Mouse (Mus musculus) stomach, embryonic 15.5 days (tissue): ENCODE results near the gene Mzf1. TPM values are rescaled to one million over a fixed set of nuclear protein-coding genes. Genes with fewer than 3 reads are reported as not detected.
"Not testable (repeated sequence)": the region's sequence is repeated elsewhere in the genome, so short reads cannot be mapped to it uniquely, and the experiment has no call there.

Experiments used
- ATAC-seq: fragments of 200-750 bp; cut with Nextera tagmentation; 2 replicates; pipeline ENCODE4 v1.8.0; 2017; ENCODE audit warnings: low read depth, moderate number of reproducible peaks, moderate TSS enrichment; ENCODE audit not compliant: insufficient read depth, low FRiP score
- H3K27ac ChIP-seq: fragments of 300-500 bp; sonication (generic); 2 replicates; pipeline ENCODE4 v1.5.1; 2015; ENCODE audit warnings: mild to moderate bottlenecking, inconsistent platforms
- H3K27me3 ChIP-seq: fragments of 300-500 bp; sonication (generic); replicated peaks from 2 replicates; pipeline ENCODE4 v1.6.1; 2015; ENCODE audit warnings: inconsistent platforms
- H3K36me3 ChIP-seq: fragments of 300-500 bp; sonication (generic); 2 replicates; pipeline ENCODE4 v1.6.1; 2015; ENCODE audit warnings: inconsistent platforms
- H3K4me1 ChIP-seq: fragments of 300-500 bp; sonication (generic); 2 replicates; pipeline ENCODE4 v1.6.1; 2015; ENCODE audit warnings: inconsistent platforms
- H3K4me2 ChIP-seq: fragments of 300-500 bp; sonication (generic); 2 replicates; pipeline ENCODE4 v1.6.1; 2015; ENCODE audit warnings: mild to moderate bottlenecking, inconsistent platforms
- H3K4me3 ChIP-seq: fragments of 300-500 bp; sonication (generic); replicated peaks from 2 replicates; pipeline ENCODE4 v1.5.1; 2015; ENCODE audit warnings: inconsistent platforms
- H3K9ac ChIP-seq: fragments of 300-500 bp; sonication (generic); 2 replicates; pipeline ENCODE4 v1.6.1; 2015; ENCODE audit warnings: inconsistent platforms
- H3K9me3 ChIP-seq: fragments of 300-500 bp; sonication (generic); 2 replicates; pipeline ENCODE4 v1.6.1; 2016; ENCODE audit warnings: inconsistent platforms
- WGBS: fragments of 180-500 bp; shearing (Covaris S2); methylation state at CpG from one replicate; pipeline ENCODE4 v1.1.7; 2015; 5-methylcytosine and 5-hydroxymethylcytosine counted together
- polyA plus RNA-seq: library from polyadenylated mRNA; unstranded; fragments of >200 nt; fragmentation: Nextera tagmentation; extraction: Ambion mirVana; gene quantifications from 2 replicates; pipeline ENCODE4 v1.2.1, GENCODE M21; 2015

Mzf1 gene
- polyA plus RNA-seq = 2.7 and 3.0 TPM in 2 replicates

- Histone ChIP-seq H3K9me3 (no peaks in the 10 kb centered on the region), H3K9ac (peak within 1 kb of the TSS; percentile 13; the same call in 1 of the 2 replicates), H3K4me3 (peak within 1 kb of the TSS; percentile 59), H3K27me3 (no peaks in the 10 kb centered on the region), H3K36me3 (no peaks in the 10 kb centered on the region), H3K4me1 (peaks cover 4% of the 10 kb centered on the region; the same call in 1 of the 2 replicates), H3K27ac (peak within 1 kb of the TSS; percentile 84), H3K4me2 (peak within 1 kb of the TSS; percentile 64)
- ATAC-seq = peak; percentile 94
- under 1% methylated on average over 41 of the region's 41 CpGs for WGBS
Observed at GRCm38 (mm10) chr7:13054287-13055010, at the start of gene Mzf1. Mzf1 (minus strand) TSS chr7:13054764.

GRCm38 (mm10) chr7:13095073-13095472 is 40.5 kb upstream of the Mzf1 start, which contains the start of gene Vmn1r85:
Vmn1r85 (minus strand) TSS chr7:13095173.
- Histone ChIP-seq H3K9ac (no peak within 1 kb of the TSS), H3K4me1 (no peaks in the 10 kb centered on the region), H3K27ac (no peak within 1 kb of the TSS), H3K4me2 (no peak within 1 kb of the TSS), H3K36me3 (no peaks in the 10 kb centered on the region), H3K9me3 (no peaks in the 10 kb centered on the region), H3K4me3 (no peak within 1 kb of the TSS), H3K27me3 (no peaks in the 10 kb centered on the region)
- 56% methylated on average over 3 of the region's 3 CpGs for WGBS
- ATAC-seq = no peak

- no peak for ATAC-seq
- H3K36me3 ChIP-seq = no peaks in the 10 kb centered on the region
Observed at GRCm38 (mm10) chr7:13072293-13072692, 17.7 kb upstream of the Mzf1 start.

DNA sequence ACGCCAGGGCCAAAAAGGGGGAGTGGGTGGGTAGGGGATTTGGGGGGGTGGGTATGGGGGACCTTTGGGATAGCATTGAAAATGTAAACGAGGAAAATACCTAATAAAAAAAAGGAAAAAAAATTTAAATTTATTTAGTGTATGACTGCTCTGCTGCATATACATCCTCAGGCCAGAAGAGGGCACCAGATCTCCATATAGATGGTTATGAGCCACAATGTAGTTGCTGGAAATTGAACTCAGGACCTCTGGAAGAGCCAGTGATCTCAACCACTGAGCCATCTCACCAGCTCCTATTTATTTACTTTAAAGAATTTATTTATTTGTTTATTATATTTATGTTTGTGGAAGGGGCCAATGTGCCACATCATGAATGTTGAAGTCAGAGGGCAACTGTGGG is 8.8 kb upstream of the Mzf1 start:
- not testable (repeated sequence) for H3K27ac ChIP-seq, H3K4me2 ChIP-seq, H3K9ac ChIP-seq, H3K4me1 ChIP-seq, H3K27me3 ChIP-seq, H3K36me3 ChIP-seq, ATAC-seq, H3K9me3 ChIP-seq, H3K4me3 ChIP-seq
- WGBS = 65% methylated on average over 2 of the region's 2 CpGs

More at GRCm38 (mm10) chr7:13072293-13072692, 17.7 kb upstream of the Mzf1 start:
- WGBS = 60% methylated on average over 5 of the region's 5 CpGs
- H3K9me3 ChIP-seq = no peaks in the 10 kb centered on the region
- no peak overlapping the region for H3K9ac ChIP-seq
- no peaks in the 10 kb centered on the region for H3K27me3 ChIP-seq
- H3K4me1 ChIP-seq = no peaks in the 10 kb centered on the region
- no peak overlapping the region for H3K4me2 ChIP-seq
- no peak overlapping the region for H3K27ac ChIP-seq
- no peak overlapping the region for H3K4me3 ChIP-seq

- H3K27me3 ChIP-seq = no peaks in the 10 kb centered on the region
- no peaks in the 10 kb centered on the region for H3K9me3 ChIP-seq
- ATAC-seq = no peak
- no peaks in the 10 kb centered on the region for H3K4me1 ChIP-seq
- H3K27ac ChIP-seq = no peak overlapping the region
- no peak overlapping the region for H3K4me2 ChIP-seq
- H3K36me3 ChIP-seq = no peaks in the 10 kb centered on the region
- WGBS = 86% methylated on average over 9 of the region's 9 CpGs
- no peak overlapping the region for H3K4me3 ChIP-seq
- H3K9ac ChIP-seq = no peak overlapping the region
Observed at GRCm38 (mm10) chr7:13059536-13059935, 5.0 kb upstream of the Mzf1 start.

DNA sequence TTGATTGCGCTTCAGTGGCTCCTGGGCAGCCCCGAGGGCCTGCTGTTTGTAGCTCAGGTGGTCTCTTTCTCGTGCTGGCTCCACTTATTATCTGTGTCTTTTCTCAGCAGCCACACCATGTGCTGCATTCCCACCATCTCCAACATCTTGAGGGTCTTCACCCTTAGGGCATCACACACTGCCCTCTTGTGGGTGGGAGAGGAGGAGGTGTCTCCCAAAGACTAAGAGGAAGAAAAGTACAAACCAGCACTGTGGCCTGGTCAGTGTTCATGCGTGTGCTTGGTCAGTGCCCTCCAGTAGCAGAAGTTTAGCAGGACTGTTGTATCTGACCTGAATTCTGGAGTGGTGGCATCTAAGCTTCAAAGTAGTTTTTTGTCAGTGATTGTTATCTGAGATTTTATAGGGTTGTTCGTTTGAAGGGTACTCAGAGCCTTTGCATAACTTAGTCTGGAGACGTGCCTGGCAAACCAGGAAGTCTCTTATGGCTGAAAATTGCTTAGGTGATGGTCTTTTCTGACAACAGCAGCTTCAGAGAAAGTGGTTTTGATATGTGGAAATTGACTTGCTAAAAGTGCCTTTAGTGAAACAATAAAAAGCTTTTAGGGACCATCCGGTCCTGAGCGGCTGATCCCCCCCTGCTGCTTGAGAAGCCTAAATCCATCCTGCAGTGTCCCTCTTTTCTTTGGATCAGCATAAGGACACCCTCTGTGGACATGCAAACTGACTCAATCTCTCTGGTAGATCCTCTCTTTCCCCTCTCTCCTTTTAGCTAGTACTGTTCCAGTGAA is 2.5 kb upstream of the Mzf1 start:
- ATAC-seq = no peak
- Histone ChIP-seq H3K9ac (no peak overlapping the region), H3K27ac (no peak overlapping the region), H3K9me3 (no peaks in the 10 kb centered on the region), H3K4me3 (no peak overlapping the region), H3K27me3 (no peaks in the 10 kb centered on the region), H3K4me2 (no peak overlapping the region), H3K4me1 (peaks cover 4% of the 10 kb centered on the region; the same call in 1 of the 2 replicates), H3K36me3 (no peaks in the 10 kb centered on the region)
- 64% methylated on average over 8 of the region's 8 CpGs for WGBS

DNA sequence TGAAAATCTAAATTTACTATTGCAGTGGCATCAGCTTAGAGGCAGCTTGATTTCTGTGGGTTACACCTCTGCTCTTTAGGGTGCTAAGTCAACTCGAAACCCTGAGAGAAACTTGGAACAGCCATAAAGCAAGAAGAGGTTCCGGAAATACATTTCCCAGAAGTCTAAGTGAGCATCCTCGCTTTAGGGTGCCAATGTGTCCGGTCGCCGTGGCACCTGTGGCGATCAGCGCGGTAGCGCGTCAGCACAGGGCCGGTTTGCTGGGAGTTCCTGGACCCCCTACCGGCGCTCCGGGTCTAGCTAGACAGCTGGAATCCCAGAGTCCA is 640 bp downstream of the Mzf1 start:
- ATAC-seq = no peak
- H3K4me2 ChIP-seq = peak overlapping the region; percentile 64
- no peaks in the 10 kb centered on the region for H3K36me3 ChIP-seq
- H3K9me3 ChIP-seq = no peaks in the 10 kb centered on the region
- H3K4me1 ChIP-seq = peaks cover 4% of the 10 kb centered on the region; the same call in 1 of the 2 replicates
- 0 out of 2 replicates have a peak overlapping the region, but pooled peaks have one; percentile 13 for H3K9ac ChIP-seq
- 3% methylated on average over 15 of the region's 15 CpGs for WGBS
- no peaks in the 10 kb centered on the region for H3K27me3 ChIP-seq
- peak overlapping the region; percentile 84 for H3K27ac ChIP-seq
- peak overlapping the region; percentile 59 for H3K4me3 ChIP-seq

GRCm38 (mm10) chr7:13053501-13053900 is 1.1 kb downstream of the Mzf1 start:
- Histone ChIP-seq H3K4me1 (peaks cover 4% of the 10 kb centered on the region; the same call in 1 of the 2 replicates), H3K4me3 (peak overlapping the region; percentile 59), H3K36me3 (no peaks in the 10 kb centered on the region), H3K9me3 (no peaks in the 10 kb centered on the region), H3K9ac (no peak overlapping the region), H3K4me2 (peak overlapping the region; percentile 64), H3K27ac (no peak overlapping the region), H3K27me3 (no peaks in the 10 kb centered on the region)
- 88% methylated on average over 2 of the region's 2 CpGs for WGBS
- ATAC-seq = no peak

GRCm38 (mm10) chr7:13053001-13053400 is 1.6 kb downstream of the Mzf1 start:
- Histone ChIP-seq H3K4me2 (no peak overlapping the region), H3K4me3 (no peak overlapping the region), H3K36me3 (no peaks in the 10 kb centered on the region), H3K9ac (no peak overlapping the region), H3K9me3 (no peaks in the 10 kb centered on the region), H3K4me1 (peaks cover 4% of the 10 kb centered on the region; the same call in 1 of the 2 replicates), H3K27ac (no peak overlapping the region), H3K27me3 (no peaks in the 10 kb centered on the region)
- no peak for ATAC-seq
- 87% methylated on average over 13 of the region's 13 CpGs for WGBS

DNA sequence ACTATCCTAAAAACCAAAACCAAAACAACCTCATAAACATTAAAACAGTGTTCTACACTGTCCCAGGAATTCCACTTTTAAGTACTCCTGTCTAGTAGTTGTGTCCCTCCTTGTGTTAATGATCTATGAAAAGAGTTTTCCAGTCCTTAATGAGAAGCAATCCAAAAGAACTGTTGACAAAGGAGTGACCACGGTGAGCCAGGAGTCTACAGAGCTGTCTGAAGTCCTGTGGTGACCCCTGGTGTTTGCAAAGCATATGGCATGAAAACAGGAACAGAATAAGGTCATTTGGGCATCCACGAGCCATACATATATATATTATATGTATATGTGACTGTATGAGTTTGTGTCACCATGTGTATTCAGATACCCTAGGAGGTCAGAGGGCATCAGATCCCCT is 8.5 kb downstream of the Mzf1 start:
- Histone ChIP-seq H3K27ac (no peak overlapping the region), H3K4me3 (no peak overlapping the region), H3K9ac (no peak overlapping the region), H3K36me3 (no peaks in the 10 kb centered on the region), H3K4me1 (peaks cover 12% of the 10 kb centered on the region), H3K9me3 (no peaks in the 10 kb centered on the region), H3K27me3 (peaks cover 40% of the 10 kb centered on the region), H3K4me2 (no peak overlapping the region)
- ATAC-seq = peak; percentile 52; the same call in 1 of the 2 replicates
- WGBS = 2% methylated on average over 2 of the region's 2 CpGs

- H3K9ac ChIP-seq = peak overlapping the region; percentile 24; the same call in 1 of the 2 replicates
- peak overlapping the region; percentile 47 for H3K4me3 ChIP-seq
- peak overlapping the region; percentile 98 for H3K4me2 ChIP-seq
- no peak for ATAC-seq
- peaks cover 14% of the 10 kb centered on the region for H3K4me1 ChIP-seq
- no peaks in the 10 kb centered on the region for H3K9me3 ChIP-seq
- no peak overlapping the region for H3K27ac ChIP-seq
- H3K27me3 ChIP-seq = peaks cover 40% of the 10 kb centered on the region
- H3K36me3 ChIP-seq = no peaks in the 10 kb centered on the region
- 6% methylated on average over 23 of the region's 23 CpGs for WGBS
Observed at GRCm38 (mm10) chr7:13044254-13044625, 10.3 kb downstream of the Mzf1 start.
